Mouse (Mus musculus): ENCODE measurements around the gene Hoxa11.

Gene Hoxa11

GRCm38 (mm10) chr6:52206882-52207683 lies 38.5 kb downstream of the Hoxa11 start:
- no peak for ATAC-seq (ENCODE audit: low TSS enrichment)

GRCm38 (mm10) chr6:52205638-52206621 lies 39.7 kb downstream of the Hoxa11 start:
- ATAC-seq (ENCODE audit: low TSS enrichment): no peak

GRCm38 (mm10) chr6:52205221-52205620 lies 40.4 kb downstream of the Hoxa11 start:
- ATAC-seq (ENCODE audit: low TSS enrichment): no peak

GRCm38 (mm10) chr6:52204050-52204752 lies 41.4 kb downstream of the Hoxa11 start, which contains the start of gene Hoxa5:
Gene Hoxa5 (minus strand): TSS chr6:52204587.
- no peak for ATAC-seq (ENCODE audit: low TSS enrichment)

- ATAC-seq (ENCODE audit: low TSS enrichment): no peak
Measured at GRCm38 (mm10) chr6:52203371-52204049, 42.1 kb downstream of the Hoxa11 start.

- ATAC-seq (ENCODE audit: low TSS enrichment): no peak
Measured at GRCm38 (mm10) chr6:52203121-52203370, 42.6 kb downstream of the Hoxa11 start.

- no peak for ATAC-seq (ENCODE audit: low TSS enrichment)
Measured at GRCm38 (mm10) chr6:52202362-52203120, 43.1 kb downstream of the Hoxa11 start.

- no peak for ATAC-seq (ENCODE audit: low TSS enrichment)
Measured at GRCm38 (mm10) chr6:52201269-52201668, 44.3 kb downstream of the Hoxa11 start.

- ATAC-seq (ENCODE audit: low TSS enrichment): no peak
Measured at GRCm38 (mm10) chr6:52200751-52201250, 44.8 kb downstream of the Hoxa11 start.

- ATAC-seq (ENCODE audit: low TSS enrichment): no peak
Measured at GRCm38 (mm10) chr6:52200073-52200750, 45.4 kb downstream of the Hoxa11 start.

GRCm38 (mm10) chr6:52197271-52197670 lies 48.3 kb downstream of the Hoxa11 start:
- ATAC-seq (ENCODE audit: low TSS enrichment): no peak

- no peak for ATAC-seq (ENCODE audit: low TSS enrichment)
Measured at GRCm38 (mm10) chr6:52196811-52197210, 48.8 kb downstream of the Hoxa11 start.

- no peak for ATAC-seq (ENCODE audit: low TSS enrichment)
Measured at GRCm38 (mm10) chr6:52194690-52195089, 50.9 kb downstream of the Hoxa11 start.
